Mouse (Mus musculus) olfactory bulb, adult 2 months (tissue): ENCODE data around the gene Gm45711. TPM values are rescaled to one million over a fixed set of nuclear protein-coding genes. Genes with fewer than 3 reads are reported as not detected.

Source experiments
- H3K27ac ChIP-seq: fragments of 200-500 bp; 2 replicates; pipeline ENCODE4 v1.5.1; 2012; ENCODE audit warnings: low read depth, low read length; ENCODE audit not compliant: insufficient read depth
- H3K4me1 ChIP-seq: fragments of 200-500 bp; 2 replicates; pipeline ENCODE4 v1.6.1; 2012; ENCODE audit warnings: low read length; ENCODE audit not compliant: control insufficient read depth, insufficient read depth
- H3K4me3 ChIP-seq: fragments of 200-500 bp; 2 replicates; pipeline ENCODE4 v1.5.1; 2012; ENCODE audit warnings: mild to moderate bottlenecking, low read depth, low read length, moderate library complexity; ENCODE audit not compliant: insufficient read depth
- CTCF ChIP-seq: fragments of 200-500 bp; IDR thresholded peaks from 2 replicates; pipeline ENCODE4 v1.5.1; 2012; ENCODE audit warnings: low read depth, mild to moderate bottlenecking, low read length, moderate library complexity; ENCODE audit not compliant: insufficient read depth
- POLR2A ChIP-seq: fragments of 200-500 bp; IDR thresholded peaks from 2 replicates; pipeline ENCODE4 v1.6.1; 2012; ENCODE audit warnings: mild to moderate bottlenecking, low read depth, low read length, moderate library complexity; ENCODE audit not compliant: insufficient read depth
- WGBS: fragments of 180-500 bp; shearing (Covaris S2); methylation state at CpG from one replicate; pipeline ENCODE4 v1.1.7; 2018; 5-methylcytosine and 5-hydroxymethylcytosine counted together
- polyA plus RNA-seq: library from polyadenylated mRNA; stranded (reverse); fragments of >200 nt; gene quantifications from 2 replicates; pipeline ENCODE4 v1.2.4, GENCODE M21; 2012; ENCODE audit warnings: low replicate concordance; ENCODE audit not compliant: missing spikeins, insufficient read depth, insufficient read length

The Gm45711 gene
- polyA plus RNA-seq, 1 experiment = not detected

DNA sequence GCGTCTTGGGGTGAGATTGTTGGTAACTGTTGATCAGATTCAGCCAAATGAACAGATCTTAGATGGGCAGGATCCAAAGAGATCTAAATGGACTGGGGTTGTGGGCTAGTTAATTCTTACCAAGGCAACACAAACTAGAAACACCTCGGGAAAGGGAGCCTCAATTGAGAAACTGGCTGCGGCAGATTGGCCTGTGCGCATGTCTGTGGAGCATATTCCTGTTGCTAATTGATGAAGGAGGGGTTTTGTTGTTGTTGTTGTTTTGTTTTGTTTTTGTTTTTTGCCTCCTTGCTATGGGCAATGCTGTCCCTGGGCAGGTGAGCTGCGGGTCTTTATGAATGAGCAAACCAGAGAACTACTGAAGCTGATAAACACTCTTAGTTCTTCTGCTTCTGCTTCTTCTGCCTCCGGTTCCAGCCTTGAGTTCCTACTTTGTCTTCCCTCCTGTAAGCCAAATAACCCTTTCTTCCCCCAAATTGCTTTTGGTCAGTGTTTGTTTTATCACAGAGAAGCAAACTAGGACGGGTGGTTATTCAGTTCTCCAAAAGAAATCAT lies 60.4 kb downstream of the Gm45711 start:
- 84% methylated on average over 7 of the region's 7 CpGs for WGBS
- Histone ChIP-seq H3K4me3 (no peak overlapping the region), H3K27ac (no peak overlapping the region), H3K4me1 (peaks cover 14% of the 10 kb centered on the region)
- TF ChIP-seq CTCF = no peak
- TF ChIP-seq POLR2A = no peak

- peak within 1 kb of the TSS; percentile 83 for H3K4me3 ChIP-seq
- TF ChIP-seq CTCF (no peak), POLR2A (peak; percentile 59; the same call in 1 of the 2 replicates)
- no peak within 1 kb of the TSS for H3K27ac ChIP-seq
- WGBS = under 1% methylated on average over 28 of the region's 28 CpGs
- H3K4me1 ChIP-seq = peaks cover 14% of the 10 kb centered on the region
These were observed 61.6 kb downstream of the Gm45711 start, which contains the start of gene Tk2 for GRCm38 (mm10) chr8:104248276-104248675. TSS of gene Tk2 (minus strand) at chr8:104248558.

- Histone ChIP-seq H3K4me1 (peaks cover 14% of the 10 kb centered on the region), H3K4me3 (peak overlapping the region; percentile 83), H3K27ac (no peak overlapping the region)
- TF ChIP-seq POLR2A = no peak
- no peak for TF ChIP-seq CTCF
- 3% methylated on average over 11 of the region's 11 CpGs for WGBS
These were observed 62.0 kb downstream of the Gm45711 start for GRCm38 (mm10) chr8:104247908-104248275.

GRCm38 (mm10) chr8:104247054-104247907 lies 62.6 kb downstream of the Gm45711 start:
- TF ChIP-seq POLR2A (no peak), CTCF (no peak)
- peak overlapping the region; percentile 83 for H3K4me3 ChIP-seq
- 66% methylated on average over 22 of the region's 22 CpGs for WGBS
- peaks cover 14% of the 10 kb centered on the region for H3K4me1 ChIP-seq
- H3K27ac ChIP-seq = no peak overlapping the region

- Histone ChIP-seq H3K27ac (no peak overlapping the region), H3K4me1 (peaks cover 14% of the 10 kb centered on the region), H3K4me3 (no peak overlapping the region)
- WGBS = 89% methylated on average over 4 of the region's 4 CpGs
- TF ChIP-seq CTCF = no peak
- no peak for TF ChIP-seq POLR2A
These were observed 63.3 kb downstream of the Gm45711 start for GRCm38 (mm10) chr8:104246621-104247020.

DNA sequence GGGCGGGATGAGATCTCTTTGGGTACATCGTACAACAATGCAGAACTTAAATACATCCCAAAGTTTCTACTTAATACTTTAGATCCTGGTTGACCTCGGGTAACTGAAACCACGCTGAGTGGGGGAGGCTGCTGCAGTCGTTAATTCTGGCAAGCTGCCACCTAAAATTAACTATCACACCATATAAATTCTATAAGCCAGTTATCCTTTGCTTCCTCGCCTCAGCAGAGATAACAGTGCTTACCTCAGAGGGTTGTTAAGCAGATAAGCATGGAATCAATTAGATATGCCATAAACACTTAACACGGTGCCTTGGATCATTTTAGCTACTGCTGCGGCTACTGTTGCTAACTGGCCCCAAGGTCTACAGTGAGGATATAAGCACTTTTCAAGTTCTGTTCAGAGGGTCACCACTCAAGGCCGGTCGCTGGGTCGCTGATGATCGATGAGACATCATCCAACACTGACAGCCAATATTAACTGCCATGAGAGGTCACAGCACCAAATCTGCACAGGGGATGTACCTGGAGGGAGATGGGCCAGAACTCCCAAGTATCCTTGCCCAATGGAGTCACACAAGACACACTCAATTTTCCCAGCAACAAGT lies 67.7 kb downstream of the Gm45711 start:
- Histone ChIP-seq H3K27ac (no peak overlapping the region), H3K4me3 (no peak overlapping the region), H3K4me1 (peaks cover 6% of the 10 kb centered on the region)
- WGBS = 82% methylated on average over 12 of the region's 12 CpGs
- TF ChIP-seq POLR2A (no peak), CTCF (no peak)

DNA sequence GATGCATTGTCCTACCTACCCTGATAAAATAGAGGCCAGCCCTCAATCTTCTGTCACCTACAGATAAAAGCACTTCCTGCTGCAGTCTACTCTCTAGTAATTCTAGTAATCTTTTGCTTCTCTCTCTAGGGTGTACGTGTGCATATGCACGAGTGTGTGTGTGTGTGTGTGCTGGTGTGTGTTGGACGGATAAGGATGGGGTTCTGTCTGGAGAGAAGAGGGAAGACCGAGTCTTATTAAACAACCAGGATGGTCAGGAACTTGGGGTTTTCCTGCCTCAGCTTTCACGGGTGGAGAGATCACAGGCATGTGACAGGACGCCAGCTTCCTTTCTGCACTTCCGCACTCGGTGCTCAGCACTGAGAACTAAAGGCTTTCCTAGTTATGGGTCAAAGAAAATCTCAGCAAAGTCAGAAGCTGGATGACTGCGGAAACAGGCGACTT lies 70.4 kb downstream of the Gm45711 start:
- TF ChIP-seq POLR2A = no peak
- no peak for TF ChIP-seq CTCF
- Histone ChIP-seq H3K27ac (no peak overlapping the region), H3K4me3 (no peak overlapping the region), H3K4me1 (no peaks in the 10 kb centered on the region)
- WGBS = 87% methylated on average over 10 of the region's 10 CpGs

DNA sequence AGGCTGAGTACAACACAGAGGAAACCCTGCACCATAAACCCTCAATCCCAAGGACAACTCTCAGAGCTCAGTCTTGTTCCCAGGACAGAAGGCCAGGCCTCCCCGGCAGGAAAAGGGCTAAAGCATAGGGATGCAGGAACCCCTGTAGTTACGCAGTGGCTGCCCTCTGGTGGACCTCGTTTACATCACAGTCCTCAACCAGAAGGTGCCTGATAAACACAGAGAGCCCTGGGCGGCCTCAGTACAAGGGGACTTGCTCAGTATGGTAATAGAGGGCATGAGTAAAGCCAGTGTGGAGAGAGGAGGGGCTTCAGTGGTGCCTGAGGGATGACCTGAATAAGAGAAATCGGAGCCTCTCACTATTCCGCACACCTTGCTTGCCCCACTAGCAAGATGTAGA lies 75.3 kb downstream of the Gm45711 start:
- H3K27ac ChIP-seq = no peak overlapping the region
- TF ChIP-seq POLR2A (no peak), CTCF (no peak)
- WGBS = 55% methylated on average over 6 of the region's 6 CpGs
- H3K4me3 ChIP-seq = no peak overlapping the region
- no peaks in the 10 kb centered on the region for H3K4me1 ChIP-seq

GRCm38 (mm10) chr8:104232919-104233318 lies 77.0 kb downstream of the Gm45711 start:
- H3K4me1 ChIP-seq = no peaks in the 10 kb centered on the region
- WGBS = 97% methylated on average over 5 of the region's 5 CpGs
- H3K27ac ChIP-seq = no peak overlapping the region
- no peak overlapping the region for H3K4me3 ChIP-seq
- no peak for TF ChIP-seq POLR2A
- no peak for TF ChIP-seq CTCF
